Mouse (Mus musculus): ENCODE data around the gene Ano7. TPM values are rescaled to one million over a fixed set of nuclear protein-coding genes. Genes with fewer than 3 reads are reported as not detected.

Gene Ano7
- polyA plus RNA-seq, 1 experiment = 0.40 TPM

DNA sequence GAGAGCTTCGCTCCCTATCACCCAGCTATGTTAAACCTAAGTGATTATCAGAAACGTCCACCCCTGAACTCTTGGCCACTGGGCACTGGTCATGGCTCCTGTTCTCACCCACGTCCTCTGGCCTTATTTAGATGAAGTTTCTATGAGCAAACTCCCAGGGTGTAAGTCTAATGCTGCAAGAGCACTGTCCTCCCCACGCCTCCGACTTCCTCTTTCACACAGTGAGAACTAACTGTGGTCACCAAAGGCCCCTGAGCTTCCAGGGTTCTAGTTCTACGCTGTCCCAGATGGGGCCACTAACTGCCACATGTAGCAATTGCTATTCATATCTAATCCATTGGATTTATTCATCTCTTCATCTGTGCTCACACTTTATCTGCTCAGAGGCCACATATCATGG lies 8.1 kb upstream of the Ano7 start:
- H3K4me1 ChIP-seq (ENCODE audit: control insufficient read depth, insufficient read depth, low read length) = no peaks in the 10 kb centered on the region
- H3K27ac ChIP-seq (ENCODE audit: insufficient read depth, low read length) = no peak overlapping the region
- TF ChIP-seq POLR2A (IDR thresholded peaks at IDR 0.05; ENCODE audit: low read depth, low read length) = no peak
- TF ChIP-seq CTCF (IDR thresholded peaks at IDR 0.05; ENCODE audit: borderline replicate concordance, insufficient read depth, low read length) = no peak
- H3K4me3 ChIP-seq (ENCODE audit: insufficient read depth, low read length) = no peak overlapping the region

DNA sequence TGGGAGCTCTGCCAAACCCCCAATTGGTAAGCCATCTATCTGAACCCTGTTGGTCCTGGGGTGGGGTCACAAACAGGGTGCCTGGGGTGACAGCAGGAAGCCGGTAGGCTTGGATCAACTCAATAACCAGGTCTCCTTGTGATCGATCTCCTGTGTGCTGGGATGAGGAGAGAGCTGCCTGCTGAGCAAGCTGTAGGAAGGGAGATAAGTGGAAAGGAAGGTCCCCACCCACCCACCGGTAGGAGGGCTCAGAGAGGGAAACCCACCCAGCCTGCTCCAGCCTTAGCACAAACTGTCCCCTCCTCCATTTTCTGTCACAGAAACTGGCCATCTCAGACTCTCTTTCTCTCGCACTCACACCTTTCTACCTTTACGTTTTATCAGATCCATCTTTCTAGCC lies 3.6 kb downstream of the Ano7 start:
- no peak for TF ChIP-seq POLR2A (IDR thresholded peaks at IDR 0.05; ENCODE audit: low read depth, low read length)
- no peak for TF ChIP-seq CTCF (IDR thresholded peaks at IDR 0.05; ENCODE audit: borderline replicate concordance, insufficient read depth, low read length)
- Histone ChIP-seq H3K4me1 (ENCODE audit: control insufficient read depth, insufficient read depth, low read length) (no peaks in the 10 kb centered on the region), H3K4me3 (ENCODE audit: insufficient read depth, low read length) (no peak overlapping the region), H3K27ac (ENCODE audit: insufficient read depth, low read length) (no peak overlapping the region)

DNA sequence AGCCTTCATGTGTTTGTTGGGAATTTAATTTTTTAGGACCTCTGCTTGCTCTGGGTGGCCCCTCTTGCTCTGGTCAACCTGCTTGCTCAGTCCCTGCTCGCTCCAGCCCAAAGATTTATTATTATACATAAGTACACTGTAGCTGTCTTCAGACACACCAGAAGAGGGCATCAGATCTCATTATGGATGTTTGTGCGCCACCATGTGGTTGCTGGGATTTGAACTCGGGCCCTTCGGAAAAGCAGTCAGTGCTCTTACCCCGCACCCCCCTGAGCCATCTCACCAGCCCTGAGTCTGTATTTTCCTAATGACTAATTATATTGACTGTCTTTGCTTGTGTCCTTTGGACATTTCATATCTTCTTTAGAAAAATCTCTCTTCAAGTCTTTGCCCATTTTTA lies 5.4 kb downstream of the Ano7 start:
- no peak overlapping the region for H3K4me3 ChIP-seq (ENCODE audit: insufficient read depth, low read length)
- H3K4me1 ChIP-seq (ENCODE audit: control insufficient read depth, insufficient read depth, low read length) = no peaks in the 10 kb centered on the region
- H3K27ac ChIP-seq (ENCODE audit: insufficient read depth, low read length) = no peak overlapping the region
- TF ChIP-seq CTCF (IDR thresholded peaks at IDR 0.05; ENCODE audit: borderline replicate concordance, insufficient read depth, low read length) (no peak), POLR2A (IDR thresholded peaks at IDR 0.05; ENCODE audit: low read depth, low read length) (no peak)

DNA sequence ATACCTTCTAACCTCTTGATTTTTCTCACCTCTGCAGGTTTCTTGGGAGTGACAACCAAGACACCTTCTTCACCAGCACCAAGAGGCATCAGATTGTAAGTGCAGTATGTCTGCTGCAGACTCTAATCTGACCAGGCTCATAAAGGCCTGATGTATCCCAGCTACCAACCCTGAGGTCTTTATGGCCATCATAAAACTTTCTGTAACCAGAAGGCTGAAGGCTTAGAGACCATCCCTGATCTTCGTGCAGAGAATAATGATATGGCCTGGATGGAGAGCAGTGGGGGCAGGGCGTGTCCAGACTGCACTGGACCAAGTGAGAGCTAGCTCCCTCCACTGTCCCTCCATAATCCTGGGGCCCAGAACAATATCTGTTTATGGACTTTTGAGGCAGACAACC lies 13.5 kb downstream of the Ano7 start:
- no peak overlapping the region for H3K4me3 ChIP-seq (ENCODE audit: insufficient read depth, low read length)
- no peaks in the 10 kb centered on the region for H3K4me1 ChIP-seq (ENCODE audit: control insufficient read depth, insufficient read depth, low read length)
- H3K27ac ChIP-seq (ENCODE audit: insufficient read depth, low read length) = no peak overlapping the region
- TF ChIP-seq CTCF (IDR thresholded peaks at IDR 0.05; ENCODE audit: borderline replicate concordance, insufficient read depth, low read length) (no peak), POLR2A (IDR thresholded peaks at IDR 0.05; ENCODE audit: low read depth, low read length) (no peak)

DNA sequence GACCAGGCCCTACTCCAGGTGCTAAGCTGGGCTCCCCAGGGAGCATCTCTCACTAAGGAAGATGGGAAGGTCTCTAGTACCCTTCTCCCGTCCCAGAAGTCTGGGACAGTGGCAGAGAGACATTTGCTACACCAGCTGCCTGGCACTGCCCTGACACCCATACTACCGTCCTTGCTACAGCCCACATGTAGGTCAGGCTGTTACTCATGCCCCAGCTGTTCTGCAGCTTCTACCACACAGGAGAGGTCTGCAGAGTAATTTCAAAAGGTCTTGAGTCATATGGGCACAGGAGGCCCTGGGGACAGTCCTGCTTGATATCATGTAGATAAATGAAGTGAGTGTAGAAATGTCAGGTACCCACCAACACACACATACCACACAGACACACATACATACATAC lies 15.2 kb downstream of the Ano7 start:
- no peak for TF ChIP-seq POLR2A (IDR thresholded peaks at IDR 0.05; ENCODE audit: low read depth, low read length)
- no peak for TF ChIP-seq CTCF (IDR thresholded peaks at IDR 0.05; ENCODE audit: borderline replicate concordance, insufficient read depth, low read length)
- H3K4me3 ChIP-seq (ENCODE audit: insufficient read depth, low read length) = no peak overlapping the region
- H3K27ac ChIP-seq (ENCODE audit: insufficient read depth, low read length) = no peak overlapping the region
- no peaks in the 10 kb centered on the region for H3K4me1 ChIP-seq (ENCODE audit: control insufficient read depth, insufficient read depth, low read length)

DNA sequence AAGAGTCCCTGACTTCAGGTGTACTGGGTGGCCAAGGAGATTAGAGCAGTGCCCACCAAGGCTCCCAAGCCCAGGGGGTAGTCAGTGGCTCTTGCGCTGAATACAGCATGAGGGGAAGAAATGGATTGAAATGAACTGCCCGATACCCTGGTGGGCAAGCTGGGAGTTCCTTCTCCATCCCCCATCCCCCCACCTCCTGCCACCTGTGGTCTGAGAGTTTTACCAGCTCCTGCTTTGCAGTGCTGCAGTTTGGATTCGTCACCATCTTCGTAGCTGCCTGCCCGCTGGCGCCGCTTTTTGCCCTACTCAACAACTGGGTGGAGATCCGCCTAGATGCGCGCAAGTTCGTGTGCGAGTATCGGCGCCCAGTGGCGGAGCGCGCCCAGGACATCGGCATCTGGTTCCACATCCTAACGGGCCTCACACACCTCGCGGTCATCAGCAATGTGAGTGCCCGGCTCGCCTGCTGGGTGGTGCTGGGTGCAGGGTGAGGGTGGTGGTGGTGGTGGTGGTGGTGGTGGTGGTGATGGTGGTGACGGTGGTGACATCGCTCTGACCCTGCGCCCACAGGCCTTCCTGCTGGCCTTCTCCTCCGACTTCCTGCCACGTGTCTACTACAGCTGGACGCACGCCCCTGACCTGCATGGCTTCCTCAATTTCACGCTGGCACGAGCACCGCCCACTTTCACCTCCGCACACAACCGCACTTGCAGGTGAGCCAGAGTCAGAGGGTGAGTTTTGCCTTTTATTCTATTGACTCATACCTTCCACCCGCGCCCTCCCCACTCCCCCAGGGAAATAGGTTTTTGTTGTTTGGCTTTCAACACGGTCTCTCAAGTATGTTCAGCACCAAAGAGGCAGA lies 27.7 kb downstream of the Ano7 start:
- no peak for TF ChIP-seq CTCF (IDR thresholded peaks at IDR 0.05; ENCODE audit: borderline replicate concordance, insufficient read depth, low read length)
- TF ChIP-seq POLR2A (IDR thresholded peaks at IDR 0.05; ENCODE audit: low read depth, low read length) = no peak
- Histone ChIP-seq H3K4me1 (ENCODE audit: control insufficient read depth, insufficient read depth, low read length) (no peaks in the 10 kb centered on the region), H3K4me3 (ENCODE audit: insufficient read depth, low read length) (no peak overlapping the region), H3K27ac (ENCODE audit: insufficient read depth, low read length) (no peak overlapping the region)

DNA sequence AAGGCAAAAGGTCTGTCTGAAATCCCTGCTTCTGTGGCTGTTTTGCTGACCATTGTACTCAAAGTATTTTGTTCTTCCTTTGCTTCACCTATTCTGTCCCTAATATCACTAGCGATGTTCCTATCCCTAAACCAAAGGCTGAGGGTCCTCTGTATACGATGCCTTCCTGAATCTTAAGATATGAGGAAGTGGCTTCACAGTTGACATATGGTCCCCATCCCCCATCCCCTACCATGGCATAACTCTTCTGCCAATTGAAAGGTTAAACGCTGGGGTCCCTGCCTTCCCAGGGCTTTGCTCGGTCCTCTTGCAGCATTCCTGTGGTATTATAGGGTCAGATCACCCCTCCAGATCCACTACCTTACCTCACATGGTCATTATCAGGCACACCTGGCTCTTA lies 29.7 kb downstream of the Ano7 start:
- TF ChIP-seq POLR2A (IDR thresholded peaks at IDR 0.05; ENCODE audit: low read depth, low read length) = no peak
- no peak for TF ChIP-seq CTCF (IDR thresholded peaks at IDR 0.05; ENCODE audit: borderline replicate concordance, insufficient read depth, low read length)
- no peaks in the 10 kb centered on the region for H3K4me1 ChIP-seq (ENCODE audit: control insufficient read depth, insufficient read depth, low read length)
- no peak overlapping the region for H3K27ac ChIP-seq (ENCODE audit: insufficient read depth, low read length)
- H3K4me3 ChIP-seq (ENCODE audit: insufficient read depth, low read length) = no peak overlapping the region

DNA sequence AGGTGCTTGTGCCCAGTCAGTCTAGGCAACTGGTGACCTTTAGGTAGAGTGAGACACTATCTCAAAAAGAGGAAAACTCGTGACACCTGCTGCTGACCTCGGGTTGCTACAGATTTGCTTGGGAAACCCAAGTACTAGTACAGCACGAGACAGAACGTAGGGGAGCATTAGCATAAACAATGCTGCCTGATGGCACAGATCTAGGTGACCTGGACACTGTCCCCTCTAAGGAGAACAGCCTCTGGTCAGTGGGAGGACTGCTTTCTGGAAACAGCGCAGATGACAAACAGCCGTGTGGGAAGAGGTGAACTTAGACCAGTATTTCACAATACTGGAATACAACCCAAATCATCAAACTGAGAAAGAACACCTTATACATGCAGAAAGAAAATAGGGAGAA lies 58.4 kb downstream of the Ano7 start:
- Histone ChIP-seq H3K4me1 (ENCODE audit: control insufficient read depth, insufficient read depth, low read length) (no peaks in the 10 kb centered on the region), H3K27ac (ENCODE audit: insufficient read depth, low read length) (no peak overlapping the region), H3K4me3 (ENCODE audit: insufficient read depth, low read length) (no peak overlapping the region)
- TF ChIP-seq POLR2A (IDR thresholded peaks at IDR 0.05; ENCODE audit: low read depth, low read length) (no peak), CTCF (IDR thresholded peaks at IDR 0.05; ENCODE audit: borderline replicate concordance, insufficient read depth, low read length) (no peak)

DNA sequence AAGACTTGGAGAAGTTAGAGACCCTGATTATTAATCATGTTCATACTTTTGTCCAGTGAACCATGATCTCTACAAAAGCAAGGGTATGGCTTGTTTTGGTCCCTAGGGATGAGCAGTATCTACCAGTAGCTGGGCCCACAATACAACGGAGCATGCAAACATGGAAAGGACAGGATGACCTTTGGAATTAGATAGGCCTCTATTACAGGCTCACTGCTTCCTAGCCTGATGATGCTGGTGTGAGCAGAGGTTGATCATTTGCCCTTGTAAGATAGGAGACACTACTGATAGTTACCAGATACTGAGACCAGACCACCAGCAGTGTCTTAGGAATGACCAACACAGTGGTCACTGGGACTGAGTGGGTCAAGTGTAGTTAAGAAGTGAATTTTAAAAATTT lies 65.6 kb downstream of the Ano7 start:
- H3K4me1 ChIP-seq (ENCODE audit: control insufficient read depth, insufficient read depth, low read length) = peaks cover 3% of the 10 kb centered on the region; the same call in 1 of the 2 replicates
- no peak overlapping the region for H3K4me3 ChIP-seq (ENCODE audit: insufficient read depth, low read length)
- TF ChIP-seq CTCF (IDR thresholded peaks at IDR 0.05; ENCODE audit: borderline replicate concordance, insufficient read depth, low read length) (no peak), POLR2A (IDR thresholded peaks at IDR 0.05; ENCODE audit: low read depth, low read length) (no peak)
- H3K27ac ChIP-seq (ENCODE audit: insufficient read depth, low read length) = no peak overlapping the region

DNA sequence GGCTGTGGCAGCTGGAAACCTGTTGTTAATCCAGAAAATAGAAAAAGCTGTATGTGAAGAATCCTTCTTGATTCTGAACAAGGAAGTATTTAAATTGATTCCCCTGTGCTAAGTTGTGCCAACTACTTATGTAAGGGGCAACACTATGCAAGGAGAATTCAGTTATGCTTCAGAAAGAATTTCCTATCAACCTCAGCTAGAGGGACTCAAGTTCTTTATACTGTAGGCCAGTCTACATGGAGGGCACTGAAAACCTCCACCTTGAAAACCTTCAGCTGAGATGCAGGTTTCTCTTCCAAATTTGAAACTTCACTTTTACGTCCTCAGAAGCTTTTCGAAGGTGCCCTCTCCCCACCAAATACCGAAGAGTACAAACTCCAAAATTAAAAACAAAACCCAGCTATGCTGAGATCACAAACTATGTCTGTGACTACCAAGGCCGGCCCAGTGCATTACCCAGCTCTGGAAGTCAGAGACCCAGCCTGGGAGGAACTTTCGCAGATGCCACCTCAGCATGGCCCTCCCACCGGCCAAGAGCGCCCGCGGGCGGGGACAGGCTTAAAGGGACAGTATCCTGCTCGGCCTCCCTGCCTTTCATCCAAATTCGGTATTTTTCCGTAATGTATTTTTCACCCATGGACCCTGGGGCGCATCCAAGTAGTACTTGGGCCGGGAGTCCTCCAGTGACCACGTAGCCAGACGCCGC lies 70.8 kb downstream of the Ano7 start:
- Histone ChIP-seq H3K4me3 (ENCODE audit: insufficient read depth, low read length) (peak overlapping the region; percentile 93), H3K27ac (ENCODE audit: insufficient read depth, low read length) (peak overlapping the region; percentile 90), H3K4me1 (ENCODE audit: control insufficient read depth, insufficient read depth, low read length) (peaks cover 10% of the 10 kb centered on the region; the same call in 1 of the 2 replicates)
- TF ChIP-seq POLR2A (IDR thresholded peaks at IDR 0.05; ENCODE audit: low read depth, low read length) (peak; percentile 60), CTCF (IDR thresholded peaks at IDR 0.05; ENCODE audit: borderline replicate concordance, insufficient read depth, low read length) (no peak)

All from embryonic fibroblast, embryonic 13.5 days (primary cell).